Mouse (Mus musculus): Measurements from ENCODE around the gene B4galt2. TPM values are rescaled to one million over a fixed set of nuclear protein-coding genes. Genes with fewer than 3 reads are reported as not detected.

B4galt2 gene
- polyA plus RNA-seq, 1 experiment from 2014 or later, result 47.9 TPM

GRCm38 (mm10) chr4:117918762-117919161, 35.5 kb upstream of the B4galt2 start:
- Histone ChIP-seq H3K27me3 (replicated peaks; ENCODE audit: control insufficient read depth, insufficient read depth, low read length) (no peaks in the 10 kb centered on the region), H3K4me3 (replicated peaks; ENCODE audit: low read length) (no peak overlapping the region), H3K36me3 (ENCODE audit: control insufficient read depth, insufficient read depth) (no peaks in the 10 kb centered on the region), H3K9ac (replicated peaks; ENCODE audit: low read depth, low read length) (no peak overlapping the region), H3K9me3 (ENCODE audit: control insufficient read depth, low read length) (no peaks in the 10 kb centered on the region), H3K27ac (ENCODE audit: low read length) (no peak overlapping the region), H3K4me1 (replicated peaks; ENCODE audit: control insufficient read depth, insufficient read depth, low read length) (peaks cover 13% of the 10 kb centered on the region), H3K4me2 (ENCODE audit: low read length) (no peak overlapping the region)
- no peak for ATAC-seq
- WGBS, result 94% methylated on average over 5 of the region's 5 CpGs

- H3K27ac ChIP-seq (ENCODE audit: low read length), result no peak overlapping the region
- H3K4me2 ChIP-seq (ENCODE audit: low read length), result no peak overlapping the region
- no peak overlapping the region for H3K9ac ChIP-seq (replicated peaks; ENCODE audit: low read depth, low read length)
- H3K4me3 ChIP-seq (replicated peaks; ENCODE audit: low read length), result no peak overlapping the region
- peaks cover 18% of the 10 kb centered on the region for H3K4me1 ChIP-seq (replicated peaks; ENCODE audit: control insufficient read depth, insufficient read depth, low read length)
- 60% methylated on average over 3 of the region's 3 CpGs for WGBS
- H3K36me3 ChIP-seq (ENCODE audit: control insufficient read depth, insufficient read depth), result no peaks in the 10 kb centered on the region
- no peak for ATAC-seq
- no peaks in the 10 kb centered on the region for H3K27me3 ChIP-seq (replicated peaks; ENCODE audit: control insufficient read depth, insufficient read depth, low read length)
- H3K9me3 ChIP-seq (ENCODE audit: control insufficient read depth, low read length), result no peaks in the 10 kb centered on the region
Observed at GRCm38 (mm10) chr4:117918261-117918660, 35.0 kb upstream of the B4galt2 start.

- H3K27me3 ChIP-seq (replicated peaks; ENCODE audit: control insufficient read depth, insufficient read depth, low read length), result no peaks in the 10 kb centered on the region
- H3K36me3 ChIP-seq (ENCODE audit: control insufficient read depth, insufficient read depth), result no peaks in the 10 kb centered on the region
- H3K9ac ChIP-seq (replicated peaks; ENCODE audit: low read depth, low read length), result no peak overlapping the region
- no peaks in the 10 kb centered on the region for H3K9me3 ChIP-seq (ENCODE audit: control insufficient read depth, low read length)
- 93% methylated on average over 4 of the region's 4 CpGs for WGBS
- no peak overlapping the region for H3K4me2 ChIP-seq (ENCODE audit: low read length)
- no peak for ATAC-seq
- peaks cover 22% of the 10 kb centered on the region for H3K4me1 ChIP-seq (replicated peaks; ENCODE audit: control insufficient read depth, insufficient read depth, low read length)
- H3K27ac ChIP-seq (ENCODE audit: low read length), result no peak overlapping the region
- H3K4me3 ChIP-seq (replicated peaks; ENCODE audit: low read length), result no peak overlapping the region
Observed at GRCm38 (mm10) chr4:117917847-117918246, 34.6 kb upstream of the B4galt2 start.

- ATAC-seq, result no peak
- no peaks in the 10 kb centered on the region for H3K9me3 ChIP-seq (ENCODE audit: control insufficient read depth, low read length)
- H3K4me2 ChIP-seq (ENCODE audit: low read length), result no peak overlapping the region
- no peak overlapping the region for H3K9ac ChIP-seq (replicated peaks; ENCODE audit: low read depth, low read length)
- H3K27me3 ChIP-seq (replicated peaks; ENCODE audit: control insufficient read depth, insufficient read depth, low read length), result no peaks in the 10 kb centered on the region
- WGBS, result 90% methylated on average over 4 of the region's 4 CpGs
- H3K4me1 ChIP-seq (replicated peaks; ENCODE audit: control insufficient read depth, insufficient read depth, low read length), result peaks cover 26% of the 10 kb centered on the region
- no peaks in the 10 kb centered on the region for H3K36me3 ChIP-seq (ENCODE audit: control insufficient read depth, insufficient read depth)
- H3K4me3 ChIP-seq (replicated peaks; ENCODE audit: low read length), result no peak overlapping the region
- H3K27ac ChIP-seq (ENCODE audit: low read length), result no peak overlapping the region
Observed at GRCm38 (mm10) chr4:117917402-117917801, 34.1 kb upstream of the B4galt2 start.

- 90% methylated on average over 5 of the region's 5 CpGs for WGBS
- Histone ChIP-seq H3K9me3 (ENCODE audit: control insufficient read depth, low read length) (no peaks in the 10 kb centered on the region), H3K4me2 (ENCODE audit: low read length) (no peak overlapping the region)
Observed at GRCm38 (mm10) chr4:117916386-117916785, 33.1 kb upstream of the B4galt2 start.

GRCm38 (mm10) chr4:117915489-117916105, 32.3 kb upstream of the B4galt2 start:
- no peak for ATAC-seq
- 5% methylated on average over 19 of the region's 19 CpGs for WGBS

More at GRCm38 (mm10) chr4:117916386-117916785, 33.1 kb upstream of the B4galt2 start:
- H3K27me3 ChIP-seq (replicated peaks; ENCODE audit: control insufficient read depth, insufficient read depth, low read length), result no peaks in the 10 kb centered on the region
- peaks cover 5% of the 10 kb centered on the region for H3K36me3 ChIP-seq (ENCODE audit: control insufficient read depth, insufficient read depth)
- H3K27ac ChIP-seq (ENCODE audit: low read length), result no peak overlapping the region
- no peak for ATAC-seq
- H3K4me3 ChIP-seq (replicated peaks; ENCODE audit: low read length), result no peak overlapping the region
- H3K4me1 ChIP-seq (replicated peaks; ENCODE audit: control insufficient read depth, insufficient read depth, low read length), result peaks cover 27% of the 10 kb centered on the region
- H3K9ac ChIP-seq (replicated peaks; ENCODE audit: low read depth, low read length), result no peak overlapping the region

GRCm38 (mm10) chr4:117914591-117915442, 31.5 kb upstream of the B4galt2 start, which contains the start of gene Ipo13:
Ipo13 (minus strand) TSS chr4:117914999.
- H3K4me3 ChIP-seq (replicated peaks; ENCODE audit: low read length), result peak within 1 kb of the TSS; percentile 86
- H3K9me3 ChIP-seq (ENCODE audit: control insufficient read depth, low read length), result no peaks in the 10 kb centered on the region
- peak within 1 kb of the TSS; percentile 85 for H3K27ac ChIP-seq (ENCODE audit: low read length)
- H3K9ac ChIP-seq (replicated peaks; ENCODE audit: low read depth, low read length), result peak within 1 kb of the TSS; percentile 75
- ATAC-seq, result peak; percentile 97
- peak within 1 kb of the TSS; percentile 100 for H3K4me2 ChIP-seq (ENCODE audit: low read length)
- no peaks in the 10 kb centered on the region for H3K27me3 ChIP-seq (replicated peaks; ENCODE audit: control insufficient read depth, insufficient read depth, low read length)
- under 1% methylated on average over 61 of the region's 61 CpGs for WGBS
- peaks cover 33% of the 10 kb centered on the region for H3K4me1 ChIP-seq (replicated peaks; ENCODE audit: control insufficient read depth, insufficient read depth, low read length)
- peaks cover 6% of the 10 kb centered on the region for H3K36me3 ChIP-seq (ENCODE audit: control insufficient read depth, insufficient read depth)

More at GRCm38 (mm10) chr4:117915489-117916105, 32.3 kb upstream of the B4galt2 start:
- Histone ChIP-seq H3K27me3 (replicated peaks; ENCODE audit: control insufficient read depth, insufficient read depth, low read length) (no peaks in the 10 kb centered on the region), H3K4me3 (replicated peaks; ENCODE audit: low read length) (peak overlapping the region; percentile 86), H3K9ac (replicated peaks; ENCODE audit: low read depth, low read length) (peak overlapping the region; percentile 75), H3K9me3 (ENCODE audit: control insufficient read depth, low read length) (no peaks in the 10 kb centered on the region), H3K27ac (ENCODE audit: low read length) (peak overlapping the region; percentile 85), H3K4me2 (ENCODE audit: low read length) (peak overlapping the region; percentile 100), H3K36me3 (ENCODE audit: control insufficient read depth, insufficient read depth) (peaks cover 6% of the 10 kb centered on the region), H3K4me1 (replicated peaks; ENCODE audit: control insufficient read depth, insufficient read depth, low read length) (peaks cover 27% of the 10 kb centered on the region)

- 10% methylated on average over 8 of the region's 8 CpGs for WGBS
- peak overlapping the region; percentile 86 for H3K4me3 ChIP-seq (replicated peaks; ENCODE audit: low read length)
- H3K27me3 ChIP-seq (replicated peaks; ENCODE audit: control insufficient read depth, insufficient read depth, low read length), result no peaks in the 10 kb centered on the region
- H3K4me2 ChIP-seq (ENCODE audit: low read length), result peak overlapping the region; percentile 100
- peaks cover 41% of the 10 kb centered on the region for H3K4me1 ChIP-seq (replicated peaks; ENCODE audit: control insufficient read depth, insufficient read depth, low read length)
- H3K9ac ChIP-seq (replicated peaks; ENCODE audit: low read depth, low read length), result peak overlapping the region; percentile 75
- no peak overlapping the region; the same call in 1 of the 2 replicates for H3K27ac ChIP-seq (ENCODE audit: low read length)
- H3K9me3 ChIP-seq (ENCODE audit: control insufficient read depth, low read length), result no peaks in the 10 kb centered on the region
- peaks cover 6% of the 10 kb centered on the region for H3K36me3 ChIP-seq (ENCODE audit: control insufficient read depth, insufficient read depth)
- no peak for ATAC-seq
Observed at GRCm38 (mm10) chr4:117914031-117914430, 30.7 kb upstream of the B4galt2 start.

GRCm38 (mm10) chr4:117913421-117913820, 30.1 kb upstream of the B4galt2 start:
- Histone ChIP-seq H3K4me2 (ENCODE audit: low read length) (peak overlapping the region; percentile 100), H3K27ac (ENCODE audit: low read length) (no peak overlapping the region), H3K27me3 (replicated peaks; ENCODE audit: control insufficient read depth, insufficient read depth, low read length) (no peaks in the 10 kb centered on the region), H3K9me3 (ENCODE audit: control insufficient read depth, low read length) (no peaks in the 10 kb centered on the region), H3K4me3 (replicated peaks; ENCODE audit: low read length) (peak overlapping the region; percentile 86), H3K36me3 (ENCODE audit: control insufficient read depth, insufficient read depth) (peaks cover 6% of the 10 kb centered on the region), H3K9ac (replicated peaks; ENCODE audit: low read depth, low read length) (peak overlapping the region; percentile 75; the same call in 1 of the 2 replicates), H3K4me1 (replicated peaks; ENCODE audit: control insufficient read depth, insufficient read depth, low read length) (peaks cover 47% of the 10 kb centered on the region)
- no peak for ATAC-seq
- WGBS, result 46% methylated on average over 3 of the region's 3 CpGs

Measured in forebrain, embryonic 16.5 days (tissue).